Mouse (Mus musculus) midbrain, embryonic 14.5 days (tissue): Measurements from ENCODE around the gene Tef. TPM values are rescaled to one million over a fixed set of nuclear protein-coding genes. Genes with fewer than 3 reads are reported as not detected.

Experiments
- ATAC-seq: fragments of 200-750 bp; cut with Nextera tagmentation; 2 replicates; pipeline ENCODE4 v1.8.0; 2017; ENCODE audit warnings: moderate number of reproducible peaks, moderate library complexity; ENCODE audit not compliant: low FRiP score, low TSS enrichment
- DNase-seq: peaks from one replicate; pipeline ENCODE4 v3.0.0-alpha.2; 2015
- H3K27ac ChIP-seq: fragments of 300-500 bp; sonication (generic); replicated peaks from 2 replicates; pipeline ENCODE4 v1.5.1; 2014; ENCODE audit warnings: mild to moderate bottlenecking, low read depth, low read length, moderate library complexity
- H3K27me3 ChIP-seq: fragments of 300-500 bp; sonication (generic); 2 replicates; pipeline ENCODE4 v1.6.1; 2014; ENCODE audit warnings: low read length, control low read depth, mixed read lengths; ENCODE audit not compliant: control insufficient read depth, insufficient read depth
- H3K36me3 ChIP-seq: fragments of 300-500 bp; sonication (generic); 2 replicates; pipeline ENCODE4 v1.6.1; 2014; ENCODE audit warnings: low read length, control low read depth; ENCODE audit not compliant: control insufficient read depth, insufficient read depth
- H3K4me1 ChIP-seq: fragments of 300-500 bp; sonication (generic); 2 replicates; pipeline ENCODE4 v1.6.1; 2014; ENCODE audit warnings: mild to moderate bottlenecking, antibody characterized with exemption, low read length, control low read depth; ENCODE audit not compliant: control insufficient read depth, insufficient read depth
- H3K4me2 ChIP-seq: fragments of 300-500 bp; sonication (generic); 2 replicates; pipeline ENCODE4 v1.6.1; 2014; ENCODE audit warnings: mild to moderate bottlenecking, low read length, moderate library complexity
- H3K4me3 ChIP-seq: fragments of 300-500 bp; sonication (generic); replicated peaks from 2 replicates; pipeline ENCODE4 v1.5.1; 2014; ENCODE audit warnings: low read depth, low read length
- H3K9ac ChIP-seq: fragments of 300-500 bp; sonication (generic); replicated peaks from 2 replicates; pipeline ENCODE4 v1.6.1; 2014; ENCODE audit warnings: mild to moderate bottlenecking, low read length, moderate library complexity
- H3K9me3 ChIP-seq: fragments of 300-500 bp; sonication (generic); 2 replicates; pipeline ENCODE4 v1.6.1; 2016; ENCODE audit warnings: low read length, control low read depth, mixed read lengths; ENCODE audit not compliant: control insufficient read depth
- WGBS: fragments of 180-500 bp; shearing (Covaris S2); extraction: QIAGEN DNeasy Blood & Tissue Kit; methylation state at CpG from one replicate; pipeline ENCODE4 v1.1.7; 2014; 5-methylcytosine and 5-hydroxymethylcytosine counted together
- polyA plus RNA-seq: library from polyadenylated mRNA; unstranded; fragments of >200 nt; fragmentation: Nextera tagmentation; extraction: Ambion mirVana; gene quantifications from 2 replicates; pipeline ENCODE4 v1.2.1, GENCODE M21; 2014

The Tef gene
- polyA plus RNA-seq, 1 experiment from 2014 or later, result 19.6 TPM

- no peak for DNase-seq
- H3K27me3 ChIP-seq, result no peaks in the 10 kb centered on the region
- WGBS, result 73% methylated on average over 1 of the region's 1 CpGs
- H3K27ac ChIP-seq, result no peak overlapping the region
- H3K9ac ChIP-seq, result no peak overlapping the region
- no peak for ATAC-seq
- H3K36me3 ChIP-seq, result no peaks in the 10 kb centered on the region
- no peaks in the 10 kb centered on the region for H3K9me3 ChIP-seq
- H3K4me3 ChIP-seq, result no peak overlapping the region
- no peak overlapping the region for H3K4me2 ChIP-seq
- H3K4me1 ChIP-seq, result peaks cover 15% of the 10 kb centered on the region
Measured at GRCm38 (mm10) chr15:81804172-81804571, 2.0 kb downstream of the Tef start.

- WGBS, result 89% methylated on average over 3 of the region's 3 CpGs
- H3K9me3 ChIP-seq, result no peaks in the 10 kb centered on the region
- H3K27me3 ChIP-seq, result no peaks in the 10 kb centered on the region
- no peak overlapping the region for H3K9ac ChIP-seq
- H3K4me1 ChIP-seq, result peaks cover 17% of the 10 kb centered on the region
- H3K36me3 ChIP-seq, result no peaks in the 10 kb centered on the region
- DNase-seq (no peak), ATAC-seq (no peak)
- H3K27ac ChIP-seq, result no peak overlapping the region
- H3K4me3 ChIP-seq, result no peak overlapping the region
- H3K4me2 ChIP-seq, result no peak overlapping the region
Measured at GRCm38 (mm10) chr15:81804883-81805282, 2.7 kb downstream of the Tef start.

GRCm38 (mm10) chr15:81805624-81806023 lies 3.4 kb downstream of the Tef start:
- H3K9ac ChIP-seq, result no peak overlapping the region
- WGBS, result 45% methylated on average over 6 of the region's 6 CpGs
- no peak overlapping the region for H3K4me3 ChIP-seq
- no peak for ATAC-seq
- no peaks in the 10 kb centered on the region for H3K36me3 ChIP-seq
- H3K4me2 ChIP-seq, result no peak overlapping the region
- no peak overlapping the region for H3K27ac ChIP-seq
- peaks cover 24% of the 10 kb centered on the region for H3K4me1 ChIP-seq
- H3K27me3 ChIP-seq, result no peaks in the 10 kb centered on the region
- no peaks in the 10 kb centered on the region for H3K9me3 ChIP-seq
- DNase-seq, result peak; percentile 21

GRCm38 (mm10) chr15:81806621-81807404 lies 4.6 kb downstream of the Tef start:
- Histone ChIP-seq H3K9ac (no peak overlapping the region), H3K4me1 (peaks cover 24% of the 10 kb centered on the region), H3K36me3 (no peaks in the 10 kb centered on the region), H3K27me3 (no peaks in the 10 kb centered on the region), H3K9me3 (no peaks in the 10 kb centered on the region), H3K27ac (no peak overlapping the region), H3K4me3 (no peak overlapping the region), H3K4me2 (no peak overlapping the region)
- WGBS, result 84% methylated on average over 4 of the region's 4 CpGs
- ATAC-seq (no peak), DNase-seq (no peak)

GRCm38 (mm10) chr15:81808799-81809198 lies 6.6 kb downstream of the Tef start:
- Histone ChIP-seq H3K27me3 (no peaks in the 10 kb centered on the region), H3K27ac (no peak overlapping the region), H3K4me2 (no peak overlapping the region), H3K9me3 (no peaks in the 10 kb centered on the region), H3K4me1 (peaks cover 23% of the 10 kb centered on the region), H3K9ac (no peak overlapping the region), H3K36me3 (no peaks in the 10 kb centered on the region), H3K4me3 (no peak overlapping the region)
- no peak for DNase-seq
- 76% methylated on average over 2 of the region's 2 CpGs for WGBS
- no peak for ATAC-seq

GRCm38 (mm10) chr15:81809550-81809949 lies 7.3 kb downstream of the Tef start:
- DNase-seq (no peak), ATAC-seq (no peak)
- H3K9me3 ChIP-seq, result no peaks in the 10 kb centered on the region
- H3K9ac ChIP-seq, result peak overlapping the region; percentile 43; the same call in 1 of the 2 replicates
- peak overlapping the region; percentile 82 for H3K4me2 ChIP-seq
- peak overlapping the region; percentile 75; the same call in 1 of the 2 replicates for H3K4me3 ChIP-seq
- H3K27me3 ChIP-seq, result no peaks in the 10 kb centered on the region
- 51% methylated on average over 1 of the region's 1 CpGs for WGBS
- peak overlapping the region; percentile 84 for H3K27ac ChIP-seq
- peaks cover 23% of the 10 kb centered on the region for H3K4me1 ChIP-seq
- no peaks in the 10 kb centered on the region for H3K36me3 ChIP-seq

- Histone ChIP-seq H3K27ac (peak overlapping the region; percentile 84), H3K4me2 (peak overlapping the region; percentile 82), H3K36me3 (peaks cover 3% of the 10 kb centered on the region), H3K9me3 (no peaks in the 10 kb centered on the region), H3K4me1 (peaks cover 23% of the 10 kb centered on the region), H3K9ac (peak overlapping the region; percentile 43), H3K4me3 (peak overlapping the region; percentile 75), H3K27me3 (no peaks in the 10 kb centered on the region)
- WGBS, result 1% methylated on average over 10 of the region's 10 CpGs
- DNase-seq (peak; percentile 83), ATAC-seq (no peak)
Measured at GRCm38 (mm10) chr15:81810150-81810549, 7.9 kb downstream of the Tef start.

GRCm38 (mm10) chr15:81810671-81811598 lies 8.7 kb downstream of the Tef start:
- DNase-seq, result peak; percentile 99
- WGBS, result under 1% methylated on average over 83 of the region's 89 CpGs
- Histone ChIP-seq H3K36me3 (peaks cover 9% of the 10 kb centered on the region), H3K4me2 (peak overlapping the region; percentile 82), H3K9me3 (no peaks in the 10 kb centered on the region), H3K9ac (peak overlapping the region; percentile 69), H3K27me3 (no peaks in the 10 kb centered on the region), H3K4me1 (peaks cover 23% of the 10 kb centered on the region), H3K27ac (peak overlapping the region; percentile 84), H3K4me3 (peak overlapping the region; percentile 75)
- ATAC-seq, result peak; percentile 99
